Mouse (Mus musculus): Measurements from ENCODE around the gene Hmbs. TPM values are rescaled to one million over a fixed set of nuclear protein-coding genes. Genes with fewer than 3 reads are reported as not detected.

Gene Hmbs
- polyA plus RNA-seq, 1 experiment from 2014 or later: 1,466 TPM

DNA sequence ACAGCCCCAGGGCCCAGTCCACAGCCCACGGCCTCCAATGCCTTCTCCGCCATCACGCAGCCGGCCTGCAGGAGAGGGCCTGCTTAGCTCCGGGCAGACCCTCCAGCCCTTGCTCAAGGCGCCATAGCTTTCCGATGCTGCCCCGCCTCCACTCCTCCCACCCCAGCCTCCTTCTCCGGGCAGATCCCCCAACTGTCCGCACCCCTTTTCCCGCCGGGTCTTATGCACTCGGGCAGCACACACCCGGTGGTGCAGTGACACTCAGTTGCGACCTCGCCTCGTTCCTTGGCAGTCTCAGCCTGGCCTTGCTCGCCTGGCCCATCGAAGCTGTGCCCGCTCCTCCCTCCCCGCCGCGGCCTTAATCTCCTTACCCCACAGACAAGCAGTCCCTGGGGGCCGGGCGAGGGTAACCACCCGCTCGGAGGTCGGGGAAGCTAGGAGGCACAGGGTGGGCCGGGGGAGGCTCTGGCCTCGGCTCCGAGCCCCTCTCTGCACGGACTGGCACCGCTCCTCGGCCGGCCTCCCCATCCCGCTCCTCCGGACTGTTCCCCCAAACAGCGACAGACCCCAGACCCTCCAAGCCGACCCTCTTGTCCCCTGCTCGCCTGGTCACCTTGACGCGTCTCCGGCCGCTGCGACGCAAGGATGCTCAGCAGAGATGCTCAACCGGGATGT lies 56.5 kb downstream of the Hmbs start:
- H3K27me3 ChIP-seq: peaks cover 15% of the 10 kb centered on the region; the same call in 1 of the 2 replicates
- H3K4me1 ChIP-seq (replicated peaks): peaks cover 65% of the 10 kb centered on the region
- peak overlapping the region; percentile 78 for H3K4me2 ChIP-seq
- WGBS (ENCODE audit: insufficient replicate concordance): 2% methylated on average over 47 of the region's 47 CpGs
- H3K36me3 ChIP-seq (replicated peaks): peaks cover 52% of the 10 kb centered on the region
- H3K27ac ChIP-seq (replicated peaks): peak overlapping the region; percentile 89
- peak overlapping the region; percentile 77 for H3K4me3 ChIP-seq (replicated peaks)
- no peaks in the 10 kb centered on the region for H3K9me3 ChIP-seq (replicated peaks)
- peak; percentile 32 for ATAC-seq (ENCODE audit: insufficient read depth)
- peak overlapping the region; percentile 92 for H3K9ac ChIP-seq

DNA sequence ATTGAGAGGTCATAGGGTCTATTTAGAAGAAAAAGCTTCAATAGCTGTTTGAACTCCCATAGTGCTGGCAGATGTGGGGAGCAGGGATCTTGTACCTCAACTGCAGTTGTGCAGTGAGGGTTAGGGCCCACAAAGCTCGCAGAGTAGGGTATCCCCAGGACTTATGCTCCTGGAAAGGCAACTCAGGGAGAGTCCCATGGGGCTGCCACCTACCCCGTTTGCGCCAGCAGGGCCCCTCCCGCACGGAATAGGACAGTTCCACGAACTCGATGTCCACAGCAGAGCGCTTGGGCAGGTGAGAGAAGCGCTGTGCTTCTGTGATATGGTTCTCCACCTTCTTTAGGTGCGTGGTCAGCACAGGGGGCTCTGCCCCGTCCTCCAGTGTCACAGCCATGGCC lies 57.0 kb downstream of the Hmbs start:
- ATAC-seq (ENCODE audit: insufficient read depth): 0 out of 2 replicates have a peak, but pooled peaks have one; percentile 6
- 12% methylated on average over 11 of the region's 11 CpGs for WGBS (ENCODE audit: insufficient replicate concordance)

More for the DNA sequence above, 57.0 kb downstream of the Hmbs start:
- H3K27me3 ChIP-seq: peaks cover 15% of the 10 kb centered on the region; the same call in 1 of the 2 replicates
- H3K9ac ChIP-seq: peak overlapping the region; percentile 92
- H3K27ac ChIP-seq (replicated peaks): peak overlapping the region; percentile 89
- peaks cover 62% of the 10 kb centered on the region for H3K4me1 ChIP-seq (replicated peaks)
- peak overlapping the region; percentile 77 for H3K4me3 ChIP-seq (replicated peaks)
- H3K9me3 ChIP-seq (replicated peaks): no peaks in the 10 kb centered on the region
- H3K4me2 ChIP-seq: peak overlapping the region; percentile 78
- H3K36me3 ChIP-seq (replicated peaks): peaks cover 52% of the 10 kb centered on the region

Small RNA genes lying within 50 kb of the gene (microRNA-seq; reads per million reads assigned to microRNA genes)
- gene Gm44335: not detected

Other genes with a start within 250 kb of the Hmbs start
- gene Mfrp, start 242.5 kb downstream of the Hmbs start, polyA plus RNA-seq (2015; fragmentation: Nextera tagmentation; extraction: Ambion mirVana): 0.10 TPM in 1 of 2 replicates, not detected in the other
- gene C1qtnf5, start 237.0 kb downstream of the Hmbs start, polyA plus RNA-seq (2015; fragmentation: Nextera tagmentation; extraction: Ambion mirVana): 0.29 and 0.53 TPM in 2 replicates
- not detected in 2 replicates for gene Gm49380, start 230.7 kb downstream of the Hmbs start, polyA plus RNA-seq (2015; fragmentation: Nextera tagmentation; extraction: Ambion mirVana)
- 35.2 and 38.4 TPM in 2 replicates for gene Rnf26, start 230.7 kb downstream of the Hmbs start, polyA plus RNA-seq (2015; fragmentation: Nextera tagmentation; extraction: Ambion mirVana)
- 4.4 and 4.8 TPM in 2 replicates for gene Mcam, start 209.8 kb downstream of the Hmbs start, polyA plus RNA-seq (2015; fragmentation: Nextera tagmentation; extraction: Ambion mirVana)
- 5.1 and 5.8 TPM in 2 replicates for gene Cbl, start 110.2 kb downstream of the Hmbs start, polyA plus RNA-seq (2015; fragmentation: Nextera tagmentation; extraction: Ambion mirVana)
- not detected in 2 replicates for gene Ccdc153, start 103.6 kb downstream of the Hmbs start, polyA plus RNA-seq (2015; fragmentation: Nextera tagmentation; extraction: Ambion mirVana)
- 0.07 TPM in 1 of 2 replicates, not detected in the other for gene Pdzd3, start 92.8 kb downstream of the Hmbs start, polyA plus RNA-seq (2015; fragmentation: Nextera tagmentation; extraction: Ambion mirVana)
- 4.1 and 4.2 TPM in 2 replicates for gene Nlrx1, start 75.6 kb downstream of the Hmbs start, polyA plus RNA-seq (2015; fragmentation: Nextera tagmentation; extraction: Ambion mirVana)
- gene Abcg4, start 55.6 kb downstream of the Hmbs start, polyA plus RNA-seq (2015; fragmentation: Nextera tagmentation; extraction: Ambion mirVana): 16.4 and 18.6 TPM in 2 replicates
- gene Hinfp, start 38.6 kb downstream of the Hmbs start, polyA plus RNA-seq (2015; fragmentation: Nextera tagmentation; extraction: Ambion mirVana): 12.7 and 14.2 TPM in 2 replicates
- 9.6 and 10.4 TPM in 2 replicates for gene C2cd2l, start 23.9 kb downstream of the Hmbs start, polyA plus RNA-seq (2015; fragmentation: Nextera tagmentation; extraction: Ambion mirVana)
- 17.9 and 18.4 TPM in 2 replicates for gene Dpagt1, start 18.2 kb downstream of the Hmbs start, polyA plus RNA-seq (2015; fragmentation: Nextera tagmentation; extraction: Ambion mirVana)
- gene H2afx, start 9.5 kb downstream of the Hmbs start, polyA plus RNA-seq (2015; fragmentation: Nextera tagmentation; extraction: Ambion mirVana): 226 and 228 TPM in 2 replicates
- 14.6 and 15.1 TPM in 2 replicates for gene Vps11, start 17.4 kb upstream of the Hmbs start, polyA plus RNA-seq (2015; fragmentation: Nextera tagmentation; extraction: Ambion mirVana)
- 14.8 and 17.0 TPM in 2 replicates for gene Hyou1, start 35.3 kb upstream of the Hmbs start, polyA plus RNA-seq (2015; fragmentation: Nextera tagmentation; extraction: Ambion mirVana)
- gene Slc37a4, start 52.6 kb upstream of the Hmbs start, polyA plus RNA-seq (2015; fragmentation: Nextera tagmentation; extraction: Ambion mirVana): 46.3 and 59.8 TPM in 2 replicates
- 758 and 952 TPM in 2 replicates for gene Rps25, start 62.9 kb upstream of the Hmbs start, polyA plus RNA-seq (2015; fragmentation: Nextera tagmentation; extraction: Ambion mirVana)
- gene Trappc4, start 63.4 kb upstream of the Hmbs start, polyA plus RNA-seq (2015; fragmentation: Nextera tagmentation; extraction: Ambion mirVana): 48.2 and 50.4 TPM in 2 replicates
- gene Ccdc84, start 74.3 kb upstream of the Hmbs start, polyA plus RNA-seq (2015; fragmentation: Nextera tagmentation; extraction: Ambion mirVana): 12.6 and 13.6 TPM in 2 replicates
- gene Foxr1, start 96.9 kb upstream of the Hmbs start, polyA plus RNA-seq (2015; fragmentation: Nextera tagmentation; extraction: Ambion mirVana): 0.06 TPM in 1 of 2 replicates, not detected in the other
- gene Upk2, start 110.7 kb upstream of the Hmbs start, polyA plus RNA-seq (2015; fragmentation: Nextera tagmentation; extraction: Ambion mirVana): not detected in 2 replicates
- gene Bcl9l, start 138.6 kb upstream of the Hmbs start, polyA plus RNA-seq (2015; fragmentation: Nextera tagmentation; extraction: Ambion mirVana): 1.9 and 2.3 TPM in 2 replicates
- 0.13 TPM in 1 of 2 replicates, not detected in the other for gene Cxcr5, start 217.6 kb upstream of the Hmbs start, polyA plus RNA-seq (2015; fragmentation: Nextera tagmentation; extraction: Ambion mirVana)

Measured in liver, embryonic 15.5 days (tissue).